Mouse (Mus musculus): ENCODE data around the gene Msh6. TPM values are rescaled to one million over a fixed set of nuclear protein-coding genes. Genes with fewer than 3 reads are reported as not detected.

The Msh6 gene
- polyA plus RNA-seq (2012), result 10.2 and 11.5 TPM in 2 replicates

GRCm38 (mm10) chr17:87974629-87975228, at the start of gene Msh6:
TSS of gene Msh6 (plus strand) at chr17:87975062.

Other genes with a start within 250 kb of the Msh6 start
- 87.0 and 123 TPM in 2 replicates for gene Kcnk12, start 177.1 kb upstream of the Msh6 start, polyA plus RNA-seq (2012)
- not detected in 2 replicates for gene Rpl36-ps4, start 54.1 kb upstream of the Msh6 start, polyA plus RNA-seq (2012)
- gene Fbxo11, start 90.2 kb downstream of the Msh6 start, polyA plus RNA-seq (2012), result 2.5 and 5.8 TPM in 2 replicates